Mouse (Mus musculus): Measurements from ENCODE around the gene Snx8.

- TF ChIP-seq TAL1 (IDR thresholded peaks at IDR 0.05; ENCODE audit: low read length) = no peak
- no peak for TF ChIP-seq GATA1 (IDR thresholded peaks at IDR 0.05; ENCODE audit: low read length)
Observed at GRCm38 (mm10) chr5:140368926-140369325, 20.1 kb downstream of the Snx8 start.

Measured in erythroblast, embryonic 14.5 days (primary cell).